Mouse (Mus musculus) hindlimb bud, embryonic 11.5 days (tissue): Measurements from ENCODE around the gene Krt32.

ENCODE experiments used
- DNase-seq: peaks from one replicate; pipeline ENCODE4 v3.0.0-alpha.2; 2012; ENCODE audit warnings: low read depth, low spot score; ENCODE audit errors: extremely low spot score

The Krt32 gene

GRCm38 (mm10) chr11:100087861-100088260 lies at the start of gene Krt32:
Krt32 (minus strand) TSS chr11:100088226.
- no peak for DNase-seq

- DNase-seq: no peak
Measured at GRCm38 (mm10) chr11:100137693-100138092, 49.7 kb upstream of the Krt32 start.

GRCm38 (mm10) chr11:100136559-100136958 lies 48.5 kb upstream of the Krt32 start:
- DNase-seq: no peak

- DNase-seq: no peak
Measured at GRCm38 (mm10) chr11:100135731-100136130, 47.7 kb upstream of the Krt32 start, which contains the start of gene Krt15. Krt15 (minus strand) TSS chr11:100135928.

GRCm38 (mm10) chr11:100124901-100125300 lies 36.9 kb upstream of the Krt32 start:
- no peak for DNase-seq

GRCm38 (mm10) chr11:100121466-100121865 lies 33.4 kb upstream of the Krt32 start, which contains the start of gene Krt13:
Krt13 (minus strand) TSS chr11:100121566.
- no peak for DNase-seq

GRCm38 (mm10) chr11:100120331-100120730 lies 32.3 kb upstream of the Krt32 start:
- no peak for DNase-seq

GRCm38 (mm10) chr11:100113742-100114029 lies 25.7 kb upstream of the Krt32 start:
- no peak for DNase-seq

- no peak for DNase-seq
Measured at GRCm38 (mm10) chr11:100112935-100113741, 25.1 kb upstream of the Krt32 start.

GRCm38 (mm10) chr11:100105576-100106122 lies 17.6 kb upstream of the Krt32 start, which contains the start of gene Krt36:
Krt36 (minus strand) TSS chr11:100105626.
- DNase-seq: no peak

- no peak for DNase-seq
Measured at GRCm38 (mm10) chr11:100102693-100103429, 14.8 kb upstream of the Krt32 start.

- DNase-seq: no peak
Measured at GRCm38 (mm10) chr11:100100391-100100790, 12.4 kb upstream of the Krt32 start.

- DNase-seq: no peak
Measured at GRCm38 (mm10) chr11:100097819-100098218, 9.8 kb upstream of the Krt32 start.

GRCm38 (mm10) chr11:100096141-100096540 lies 8.1 kb upstream of the Krt32 start, which contains the start of gene Krt35:
Krt35 (minus strand) TSS chr11:100096241.
- DNase-seq: no peak

- no peak for DNase-seq
Measured at GRCm38 (mm10) chr11:100088378-100089025, 476 bp upstream of the Krt32 start.

- DNase-seq: no peak
Measured at GRCm38 (mm10) chr11:100073873-100074272, 14.2 kb downstream of the Krt32 start.

- no peak for DNase-seq
Measured at GRCm38 (mm10) chr11:100067293-100068036, 20.6 kb downstream of the Krt32 start.

GRCm38 (mm10) chr11:100066236-100067010 lies 21.6 kb downstream of the Krt32 start:
- no peak for DNase-seq

- no peak for DNase-seq
Measured at GRCm38 (mm10) chr11:100058875-100059274, 29.2 kb downstream of the Krt32 start.
